Mouse (Mus musculus) embryonic facial prominence, embryonic 11.5 days (tissue): ENCODE measurements at regions not wholly inside any gene's neighbourhood (a gene's known extent, or its start where the extent isn't known, plus 50 kb on each side); places are given as distances from the start of the nearest gene placed in this dataset.
A peak's percentile ranks its signal among the peaks of the same experiment; 100 is the strongest.

Experiments used
- ATAC-seq: fragments of 200-750 bp; cut with Nextera tagmentation; replicated peaks from 2 replicates; pipeline ENCODE4 v1.8.0; 2017; ENCODE audit warnings: low read depth; ENCODE audit not compliant: insufficient number of reproducible peaks, low FRiP score, low TSS enrichment
- DNase-seq: peaks from one replicate; pipeline ENCODE4 v3.0.0-alpha.2; 2015; ENCODE audit warnings: low spot score
- H3K27ac ChIP-seq: fragments of 300-500 bp; sonication (generic); replicated peaks from 2 replicates; pipeline ENCODE4 v1.5.1; 2014; ENCODE audit warnings: mild to moderate bottlenecking, low read depth, low read length, control low read depth
- H3K27me3 ChIP-seq: fragments of 300-500 bp; sonication (generic); 2 replicates; pipeline ENCODE4 v1.6.1; 2014; ENCODE audit warnings: mild to moderate bottlenecking, low read length, moderate library complexity, mixed read lengths; ENCODE audit not compliant: control insufficient read depth, insufficient read depth
- H3K36me3 ChIP-seq: fragments of 300-500 bp; sonication (generic); replicated peaks from 2 replicates; pipeline ENCODE4 v1.6.1; 2014; ENCODE audit warnings: low read depth, mild to moderate bottlenecking, low read length, moderate library complexity, mixed read lengths; ENCODE audit not compliant: control insufficient read depth, insufficient read depth
- H3K4me1 ChIP-seq: fragments of 300-500 bp; sonication (generic); 2 replicates; pipeline ENCODE4 v1.6.1; 2014; ENCODE audit warnings: low read length, mixed read lengths; ENCODE audit not compliant: control insufficient read depth, insufficient read depth
- H3K4me2 ChIP-seq: fragments of 300-500 bp; sonication (generic); 2 replicates; pipeline ENCODE4 v1.6.1; 2014; ENCODE audit warnings: low read depth, mild to moderate bottlenecking, control low read depth, low read length, moderate library complexity
- H3K4me3 ChIP-seq: fragments of 300-500 bp; sonication (generic); 2 replicates; pipeline ENCODE4 v1.5.1; 2014; ENCODE audit warnings: low read depth, low read length, control low read depth
- H3K9ac ChIP-seq: fragments of 300-500 bp; sonication (generic); replicated peaks from 2 replicates; pipeline ENCODE4 v1.6.1; 2014; ENCODE audit warnings: mild to moderate bottlenecking, control low read depth, low read length
- H3K9me3 ChIP-seq: fragments of 300-500 bp; sonication (generic); replicated peaks from 2 replicates; pipeline ENCODE4 v1.6.1; 2016; ENCODE audit warnings: mild to moderate bottlenecking, low read length, inconsistent platforms, mixed read lengths; ENCODE audit not compliant: control insufficient read depth
- WGBS: fragments of 180-500 bp; shearing (Covaris S2); extraction: QIAGEN DNeasy Blood & Tissue Kit; methylation state at CpG from one replicate; pipeline ENCODE4 v1.1.7; 2014; 5-methylcytosine and 5-hydroxymethylcytosine counted together

GRCm38 (mm10) chr13:35079685-35080084 is 52.8 kb upstream of the Eci2 start:
- Histone ChIP-seq H3K4me3 (no peak overlapping the region), H3K9me3 (no peaks in the 10 kb centered on the region), H3K4me1 (no peaks in the 10 kb centered on the region), H3K9ac (no peak overlapping the region), H3K4me2 (no peak overlapping the region), H3K27me3 (no peaks in the 10 kb centered on the region), H3K36me3 (no peaks in the 10 kb centered on the region), H3K27ac (no peak overlapping the region)
- DNase-seq (no peak), ATAC-seq (no peak)
- WGBS = 78% methylated on average over 2 of the region's 2 CpGs

GRCm38 (mm10) chr13:35085386-35085785 is 58.5 kb upstream of the Eci2 start:
- Histone ChIP-seq H3K9me3 (no peaks in the 10 kb centered on the region), H3K4me1 (no peaks in the 10 kb centered on the region), H3K4me2 (no peak overlapping the region), H3K27me3 (no peaks in the 10 kb centered on the region), H3K4me3 (no peak overlapping the region), H3K36me3 (no peaks in the 10 kb centered on the region), H3K9ac (no peak overlapping the region), H3K27ac (no peak overlapping the region)
- ATAC-seq (no peak), DNase-seq (no peak)
- 73% methylated on average over 3 of the region's 3 CpGs for WGBS

GRCm38 (mm10) chr13:35087246-35088040 is 60.5 kb upstream of the Eci2 start:
- Histone ChIP-seq H3K4me2 (no peak overlapping the region), H3K4me3 (no peak overlapping the region), H3K36me3 (no peaks in the 10 kb centered on the region), H3K9me3 (no peaks in the 10 kb centered on the region), H3K4me1 (no peaks in the 10 kb centered on the region), H3K27me3 (no peaks in the 10 kb centered on the region), H3K9ac (no peak overlapping the region), H3K27ac (no peak overlapping the region)
- DNase-seq = no peak
- ATAC-seq = no peak
- WGBS = 81% methylated on average over 6 of the region's 6 CpGs

GRCm38 (mm10) chr13:35091155-35091554 is 64.3 kb upstream of the Eci2 start:
- no peaks in the 10 kb centered on the region for H3K9me3 ChIP-seq
- H3K27me3 ChIP-seq = no peaks in the 10 kb centered on the region
- DNase-seq = no peak
- H3K27ac ChIP-seq = no peak overlapping the region
- no peak overlapping the region for H3K4me3 ChIP-seq
- no peaks in the 10 kb centered on the region for H3K4me1 ChIP-seq
- H3K36me3 ChIP-seq = no peaks in the 10 kb centered on the region
- ATAC-seq = no peak
- H3K4me2 ChIP-seq = no peak overlapping the region
- H3K9ac ChIP-seq = no peak overlapping the region
- WGBS = 85% methylated on average over 3 of the region's 3 CpGs

GRCm38 (mm10) chr13:35119782-35120181 is 92.9 kb upstream of the Eci2 start:
- ATAC-seq (no peak), DNase-seq (peak; percentile 46)
- H3K36me3 ChIP-seq = no peaks in the 10 kb centered on the region
- no peaks in the 10 kb centered on the region for H3K9me3 ChIP-seq
- no peak overlapping the region for H3K9ac ChIP-seq
- WGBS = 30% methylated on average over 1 of the region's 1 CpGs
- H3K27me3 ChIP-seq = no peaks in the 10 kb centered on the region
- H3K4me1 ChIP-seq = no peaks in the 10 kb centered on the region
- H3K27ac ChIP-seq = no peak overlapping the region
- no peak overlapping the region for H3K4me2 ChIP-seq
- no peak overlapping the region for H3K4me3 ChIP-seq

GRCm38 (mm10) chr13:35129475-35129874 is 102.6 kb upstream of the Eci2 start:
- DNase-seq (no peak), ATAC-seq (no peak)
- no peaks in the 10 kb centered on the region for H3K27me3 ChIP-seq
- H3K36me3 ChIP-seq = no peaks in the 10 kb centered on the region
- WGBS = 69% methylated on average over 2 of the region's 2 CpGs
- H3K4me2 ChIP-seq = no peak overlapping the region
- no peak overlapping the region for H3K9ac ChIP-seq
- H3K4me3 ChIP-seq = no peak overlapping the region
- no peaks in the 10 kb centered on the region for H3K4me1 ChIP-seq
- no peaks in the 10 kb centered on the region for H3K9me3 ChIP-seq
- no peak overlapping the region for H3K27ac ChIP-seq

- Histone ChIP-seq H3K4me1 (no peaks in the 10 kb centered on the region), H3K4me2 (no peak overlapping the region), H3K9me3 (no peaks in the 10 kb centered on the region), H3K36me3 (no peaks in the 10 kb centered on the region), H3K27me3 (no peaks in the 10 kb centered on the region), H3K9ac (no peak overlapping the region), H3K27ac (no peak overlapping the region), H3K4me3 (no peak overlapping the region)
- DNase-seq = no peak
- no peak for ATAC-seq
- 72% methylated on average over 8 of the region's 8 CpGs for WGBS
Observed at GRCm38 (mm10) chr13:35131272-35132185, 104.6 kb upstream of the Eci2 start.

GRCm38 (mm10) chr13:35151629-35152028 is 124.7 kb upstream of the Eci2 start:
- Histone ChIP-seq H3K27ac (no peak overlapping the region), H3K36me3 (no peaks in the 10 kb centered on the region), H3K4me3 (no peak overlapping the region), H3K4me2 (no peak overlapping the region), H3K4me1 (no peaks in the 10 kb centered on the region), H3K9ac (no peak overlapping the region), H3K27me3 (no peaks in the 10 kb centered on the region), H3K9me3 (no peaks in the 10 kb centered on the region)
- DNase-seq (no peak), ATAC-seq (no peak)
- WGBS = 84% methylated on average over 1 of the region's 1 CpGs
